Mouse (Mus musculus) inflammation-experienced regulatory T-cells, adult 6 months (primary cell): Measurements from ENCODE around the gene Dnaaf2. TPM values are rescaled to one million over a fixed set of nuclear protein-coding genes. Genes with fewer than 3 reads are reported as not detected.
"Not testable (repeated sequence)": the region's sequence is repeated elsewhere in the genome, so short reads cannot be mapped to it uniquely, and the experiment has no call there.

Experiments
- ATAC-seq: one replicate; pipeline ENCODE4 v1.8.0; 2017
- polyA plus RNA-seq, 3 experiments: library from polyadenylated mRNA; unstranded; fragments of 100-300 nt; shearing (Covaris generic); gene quantifications; one replicate each; pipeline ENCODE4 v1.2.1; 2017

Gene Dnaaf2
- polyA plus RNA-seq, 3 experiments from 2014 or later: 4.7 to 5.4 (median 4.7) TPM

DNA sequence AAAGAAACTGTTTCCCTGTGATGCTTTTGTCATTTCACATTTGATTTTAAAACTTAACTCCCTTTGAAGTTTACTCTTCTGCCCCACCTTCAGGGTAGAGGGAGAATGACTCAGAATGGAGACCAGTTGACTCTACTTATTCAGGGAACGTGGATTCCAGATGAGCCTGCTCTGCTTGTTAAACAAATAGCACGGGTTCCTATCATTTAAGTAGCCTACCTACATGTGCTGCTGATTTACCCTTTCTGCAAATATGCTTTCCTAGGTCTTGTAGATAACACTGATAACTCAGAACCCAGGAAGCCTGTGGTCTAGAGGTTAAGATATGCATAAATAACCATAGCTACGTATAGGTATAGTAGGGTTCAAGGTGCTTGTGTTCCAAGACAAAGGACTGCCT lies 33.3 kb downstream of the Dnaaf2 start:
- ATAC-seq: peak; percentile 18

DNA sequence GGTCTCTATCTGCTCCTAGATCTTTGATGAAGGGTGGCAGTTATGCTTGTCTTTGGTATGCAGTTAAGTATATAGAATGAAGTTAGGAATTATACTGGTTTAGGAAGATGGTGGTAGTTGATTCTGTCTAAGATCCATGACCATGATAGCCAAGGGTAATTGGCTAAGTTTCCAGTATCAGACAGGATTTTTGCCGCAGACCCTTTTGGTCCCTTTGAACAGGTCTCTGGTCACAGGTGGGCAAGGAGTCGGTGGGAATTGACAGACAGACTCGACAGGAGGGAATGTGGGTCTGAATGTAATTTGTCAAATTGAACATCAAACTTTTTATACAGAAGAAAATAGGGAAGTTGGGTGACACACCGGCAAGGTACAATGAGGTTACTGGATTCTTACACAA lies 34.6 kb downstream of the Dnaaf2 start:
- not testable (repeated sequence) for ATAC-seq

DNA sequence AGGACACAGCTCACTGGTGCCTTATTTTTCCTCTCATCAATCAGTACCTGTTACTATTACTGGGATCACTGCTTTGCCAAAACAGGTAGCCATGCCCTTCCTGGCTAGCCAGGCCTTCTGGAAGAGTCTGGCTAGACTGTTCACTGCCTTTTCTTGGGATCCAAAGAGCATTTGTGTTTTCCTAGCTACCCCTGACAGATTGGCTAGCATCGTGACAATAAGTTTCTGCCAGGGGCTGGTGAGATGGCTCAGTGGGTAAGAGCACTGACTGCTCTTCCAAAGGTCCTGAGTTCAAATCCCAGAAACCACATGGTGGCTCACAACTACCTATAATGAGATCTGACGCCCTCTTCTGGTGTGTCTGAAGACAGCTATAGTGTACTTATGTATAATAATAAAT lies 37.6 kb downstream of the Dnaaf2 start:
- ATAC-seq: not testable (repeated sequence)

DNA sequence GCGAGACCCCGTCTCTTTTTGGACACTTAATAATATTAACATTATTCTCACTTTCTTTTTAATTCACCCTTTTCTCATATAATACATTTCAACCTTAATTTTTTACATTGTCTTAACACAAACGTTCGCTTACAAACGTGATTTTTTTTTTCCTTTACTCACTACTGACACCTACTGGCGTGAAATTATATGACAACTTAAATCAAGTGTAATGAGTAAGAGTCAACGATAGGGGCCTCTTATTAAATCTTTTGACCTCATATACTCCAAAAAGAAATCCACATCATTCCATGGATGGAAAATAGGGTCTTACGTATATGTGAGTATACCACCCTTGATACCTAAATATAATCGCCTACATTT lies 38.7 kb downstream of the Dnaaf2 start:
- ATAC-seq: peak; percentile 52

DNA sequence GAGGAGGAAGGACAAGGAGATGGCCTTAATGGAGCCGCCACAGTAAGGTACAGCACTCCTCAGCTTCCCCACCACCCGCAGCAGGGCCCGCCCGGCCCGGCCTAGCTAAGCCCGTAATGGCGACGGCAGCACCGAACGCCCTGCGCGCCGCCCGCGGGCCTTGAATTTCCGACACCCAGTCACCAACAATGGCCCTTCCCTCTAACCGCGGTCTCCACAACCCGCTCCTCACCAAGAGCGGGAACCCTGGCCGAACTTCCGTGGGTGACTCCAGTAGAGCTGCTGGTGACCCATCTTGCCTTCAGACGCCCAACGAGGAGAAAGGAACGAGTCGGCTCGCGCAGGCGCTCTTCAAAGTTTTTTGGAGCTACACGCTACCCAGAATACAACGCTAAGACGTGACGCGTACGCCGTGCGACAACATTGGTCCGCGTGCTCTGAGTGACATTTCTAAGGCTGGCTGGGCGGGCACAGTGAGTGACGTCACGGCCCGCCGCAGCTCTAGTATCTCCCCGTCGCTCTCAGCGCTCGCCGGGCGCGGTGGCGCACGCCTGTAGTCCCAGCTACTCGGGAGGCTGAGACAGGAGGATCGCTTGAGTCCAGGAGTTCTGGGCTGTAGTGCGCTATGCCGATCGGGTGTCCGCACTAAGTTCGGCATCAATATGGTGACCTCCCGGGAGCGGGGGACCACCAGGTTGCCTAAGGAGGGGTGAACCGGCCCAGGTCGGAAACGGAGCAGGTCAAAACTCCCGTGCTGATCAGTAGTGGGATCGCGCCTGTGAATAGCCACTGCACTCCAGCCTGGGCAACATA lies 39.3 kb downstream of the Dnaaf2 start, which contains the start of gene Rps29:
TSS of gene Rps29 (minus strand) at position 422 of the 813 bp plus-strand sequence.
- ATAC-seq: peak; percentile 92

DNA sequence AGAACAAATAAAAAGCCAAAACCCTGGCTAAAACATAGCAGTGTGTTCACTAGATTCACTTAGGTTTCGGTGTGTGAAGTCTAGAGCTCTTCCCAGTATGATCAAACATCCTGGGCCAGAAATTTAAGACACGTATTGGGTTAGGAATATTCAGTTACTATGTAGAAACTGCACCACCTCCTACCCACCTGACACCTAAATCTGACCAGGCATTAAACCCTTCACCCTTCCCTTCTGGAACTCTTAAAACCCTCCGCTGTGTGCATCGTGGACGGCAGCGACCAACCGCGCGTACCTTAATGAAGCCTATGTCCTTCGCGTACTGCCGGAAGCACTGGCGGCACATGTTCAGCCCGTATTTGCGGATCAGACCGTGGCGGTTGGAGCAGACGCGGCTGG lies 39.9 kb downstream of the Dnaaf2 start:
- ATAC-seq: no peak

DNA sequence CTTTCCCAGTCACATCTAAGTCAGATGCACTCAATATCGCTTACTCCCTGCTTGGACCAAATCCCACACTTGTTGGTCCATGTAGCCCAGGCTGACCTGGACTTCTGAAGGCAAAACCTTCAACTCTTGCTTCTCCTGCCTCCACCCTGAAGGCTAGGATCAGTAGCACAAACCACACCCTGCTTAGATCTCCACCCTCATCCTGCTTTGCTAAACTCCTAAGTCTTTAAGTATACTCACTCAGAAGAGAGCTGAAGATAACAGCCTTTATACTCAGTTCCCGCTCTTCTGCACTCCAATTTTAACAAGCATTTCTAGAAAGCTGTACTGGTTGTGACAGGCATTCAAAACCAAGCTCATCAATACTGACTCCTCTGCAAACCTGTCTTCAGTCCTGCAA lies 41.1 kb downstream of the Dnaaf2 start:
- no peak for ATAC-seq

DNA sequence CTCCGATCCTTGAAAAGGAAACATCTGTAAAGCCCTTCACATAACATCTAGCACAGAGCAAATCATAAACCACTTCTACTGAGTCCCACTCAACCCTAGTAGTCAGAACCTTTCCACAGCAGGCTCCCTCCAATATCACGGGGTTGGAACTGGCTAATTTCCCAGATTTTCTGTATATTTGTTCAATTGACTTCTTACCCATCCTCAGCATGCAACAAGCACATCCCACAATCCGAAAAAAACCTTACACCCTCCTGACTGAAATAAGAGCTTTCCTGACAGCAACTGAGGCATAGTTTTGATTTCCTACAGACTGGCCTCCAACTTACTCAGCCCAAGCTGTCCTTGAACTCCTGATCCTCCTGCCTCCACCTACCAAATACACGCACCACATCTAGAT lies 41.8 kb downstream of the Dnaaf2 start:
- no peak for ATAC-seq

DNA sequence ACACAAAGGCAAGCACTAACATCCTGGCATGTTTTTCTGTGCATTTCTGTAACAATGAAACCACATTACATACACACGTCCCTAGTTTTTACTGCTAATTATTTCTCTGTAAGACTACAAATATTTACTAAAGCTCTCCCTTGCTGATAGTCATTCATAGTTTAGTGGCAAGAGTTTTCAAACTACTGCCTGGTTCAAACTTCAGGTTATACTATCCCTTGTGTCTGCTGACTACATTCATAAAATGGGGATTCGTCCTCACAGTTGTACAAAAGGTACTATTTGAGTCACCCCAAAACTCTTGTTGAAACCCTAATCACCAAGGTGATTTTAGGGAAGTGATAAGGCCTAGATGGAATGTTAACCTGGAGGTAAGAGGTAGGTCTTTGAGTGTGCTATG lies 42.3 kb downstream of the Dnaaf2 start:
- ATAC-seq: no peak

DNA sequence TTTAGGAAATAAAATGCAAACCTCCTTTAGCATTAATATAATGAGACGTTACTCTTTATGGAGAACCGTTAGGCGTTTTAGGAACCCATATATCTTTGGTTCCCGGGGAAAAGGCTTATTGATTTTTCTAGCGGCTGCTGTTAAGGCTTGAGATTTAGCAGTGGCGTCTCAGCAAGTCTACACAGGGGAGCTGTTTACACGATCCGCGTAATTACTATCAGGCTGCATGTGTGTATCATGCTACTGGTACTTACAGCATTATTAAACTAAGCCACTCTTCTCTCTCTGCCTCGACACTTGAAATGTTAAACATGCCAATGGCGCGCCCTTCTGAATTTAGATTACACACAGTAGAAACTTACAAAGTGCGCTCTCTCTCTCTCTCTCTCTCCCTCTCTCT lies 48.2 kb downstream of the Dnaaf2 start:
- ATAC-seq: no peak

DNA sequence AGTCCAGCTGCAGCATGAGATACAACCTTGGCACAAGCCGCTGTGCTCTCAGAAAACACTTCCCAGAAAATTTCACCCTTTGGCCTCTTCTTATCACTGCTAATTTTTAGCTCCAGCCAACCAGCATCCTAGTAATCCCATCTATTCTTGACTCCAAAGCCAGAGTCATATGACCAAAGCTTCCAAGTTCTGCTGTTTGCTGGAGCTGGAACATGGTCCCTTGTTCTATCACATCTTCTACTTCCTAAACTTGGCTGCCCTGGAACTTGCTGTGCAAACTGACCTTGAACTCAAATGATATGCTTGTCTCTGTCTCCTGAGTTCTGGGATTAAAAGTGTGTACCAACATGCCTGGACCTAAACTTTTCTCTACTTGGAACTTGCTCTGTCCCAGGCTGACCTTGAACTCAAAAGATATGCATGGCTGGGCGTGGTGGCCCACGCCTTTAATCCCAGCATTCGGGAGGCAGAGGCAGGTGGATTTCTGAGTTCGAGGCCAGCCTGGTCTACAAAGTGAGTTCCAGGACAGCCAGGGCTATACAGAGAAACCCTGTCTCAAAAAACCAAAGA lies 51.0 kb downstream of the Dnaaf2 start:
- no peak for ATAC-seq

DNA sequence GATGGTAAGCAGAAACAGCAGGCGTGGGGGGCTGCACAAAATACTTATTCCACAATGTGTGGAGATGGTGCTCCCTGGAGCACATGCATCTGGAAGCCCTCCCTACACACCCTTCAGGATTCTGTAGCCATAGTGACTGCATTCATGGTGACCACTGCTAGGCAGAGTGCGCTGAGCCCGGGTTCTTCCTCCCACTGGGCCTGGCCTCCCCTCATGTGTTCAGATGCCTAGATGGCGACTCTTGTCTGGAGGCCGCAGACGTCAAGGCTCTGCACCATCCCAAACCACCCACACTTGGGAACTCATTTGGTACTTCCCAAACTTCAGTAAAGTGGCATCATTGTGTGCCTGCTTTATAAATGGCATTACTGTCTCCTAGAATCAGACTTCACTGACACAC lies 54.8 kb downstream of the Dnaaf2 start:
- ATAC-seq: no peak

DNA sequence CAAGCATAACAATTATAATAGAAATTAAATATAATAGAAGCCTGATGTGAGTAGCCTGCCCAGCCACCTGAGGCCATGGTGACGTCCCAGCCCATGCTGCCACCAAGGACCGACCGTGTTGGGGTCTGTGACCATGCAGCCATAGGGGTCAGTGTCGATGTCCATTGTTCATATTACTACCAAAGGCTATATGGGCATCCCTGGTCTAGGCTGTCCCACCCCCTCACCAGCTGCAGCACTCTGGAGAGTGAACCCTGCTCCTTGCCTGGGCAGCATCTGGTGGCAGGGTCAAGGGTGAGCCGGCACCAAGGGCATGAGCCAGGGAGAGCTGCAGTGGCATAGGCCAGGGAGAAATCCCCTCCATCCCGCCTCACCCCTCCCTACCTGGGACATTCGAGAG lies 58.4 kb downstream of the Dnaaf2 start:
- no peak for ATAC-seq

DNA sequence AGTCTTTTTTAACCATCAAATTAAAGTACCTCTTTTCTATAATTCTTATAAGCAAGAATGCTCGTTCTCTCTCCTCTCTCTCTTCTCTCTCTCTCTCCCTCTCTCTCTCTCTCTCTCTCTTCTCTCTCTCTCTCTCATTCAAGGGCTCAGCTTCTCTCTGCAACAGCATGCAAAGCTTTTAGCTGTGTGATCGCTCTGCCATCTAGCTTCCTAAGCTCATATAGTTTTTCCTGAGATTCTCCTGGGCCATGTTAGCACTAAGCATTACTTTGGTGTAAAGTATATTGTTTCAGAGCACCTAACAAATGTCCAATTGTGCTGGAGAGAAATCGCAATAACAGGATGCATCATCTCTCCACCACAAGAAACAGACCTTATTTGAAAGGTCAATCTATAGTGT lies 59.0 kb downstream of the Dnaaf2 start:
- no peak for ATAC-seq

Other genes starting within 250 kb of the Dnaaf2 start
- gene Rps29, start 39.2 kb downstream of the Dnaaf2 start, polyA plus RNA-seq: 1,000 to 10,000 TPM; 2,056 to 4,231 (median 2,807) TPM
- 1 to 10 TPM in 2 of 3 experiments, not detected in 1; 1.5 to 8.2 TPM for gene Lrr1, start 29.6 kb downstream of the Dnaaf2 start, polyA plus RNA-seq
- 100 to 1,000 TPM; 533 to 565 (median 537) TPM for gene Rpl36al, start 14.3 kb downstream of the Dnaaf2 start, polyA plus RNA-seq
- gene Mgat2, start 14.3 kb downstream of the Dnaaf2 start, polyA plus RNA-seq: 10 to 100 TPM; 17.8 to 27.9 (median 21.1) TPM
- 10 to 100 TPM in 1 of 3 experiments, 1 to 10 TPM in 2; 6.9 to 16.1 (median 8.8) TPM for gene Gm49383, start 1.3 kb downstream of the Dnaaf2 start, polyA plus RNA-seq
- gene Gm49384, start 5.8 kb upstream of the Dnaaf2 start, polyA plus RNA-seq: 10 to 100 TPM in 1 of 3 experiments, 1 to 10 TPM in 2; 7.9 to 15.2 (median 9.6) TPM
- 10 to 100 TPM in 1 of 3 experiments, 1 to 10 TPM in 2; 5.1 to 22.6 (median 7.6) TPM for gene Pole2, start 29.8 kb upstream of the Dnaaf2 start, polyA plus RNA-seq
- gene Klhdc1, start 42.7 kb upstream of the Dnaaf2 start, polyA plus RNA-seq: 10 to 100 TPM; 15.4 to 41.1 (median 25.4) TPM
- gene Klhdc2, start 98.3 kb upstream of the Dnaaf2 start, polyA plus RNA-seq: 10 to 100 TPM; 12.0 to 16.0 (median 14.3) TPM
- 100 to 1,000 TPM; 135 to 198 (median 180) TPM for gene Nemf, start 158.7 kb upstream of the Dnaaf2 start, polyA plus RNA-seq
- gene Arf6, start 173.7 kb upstream of the Dnaaf2 start, polyA plus RNA-seq: 10 to 100 TPM; 40.5 to 93.3 (median 88.9) TPM
- gene Gm9887, start 174.0 kb upstream of the Dnaaf2 start, polyA plus RNA-seq: not detected